Mouse (Mus musculus) heart, postnatal 4 days (tissue): ENCODE results near the gene Uqcc1. TPM values are rescaled to one million over a fixed set of nuclear protein-coding genes. Genes with fewer than 3 reads are reported as not detected.
A peak's percentile ranks its signal among the peaks of the same experiment; 100 is the strongest.

Experiments
- DNase-seq: peaks from one replicate; pipeline ENCODE4 v3.0.0; 2021
- total RNA-seq, 2 experiments: library from RNA; stranded (reverse); gene quantifications; 2 replicates each; pipeline ENCODE4 v1.2.3; 2021

Uqcc1 gene
- total RNA-seq, 2 experiments from 2014 or later: 149 to 164 TPM

GRCm38 (mm10) chr2:155814829-155815228 is 115.3 kb downstream of the Uqcc1 start:
- no peak for DNase-seq

GRCm38 (mm10) chr2:155812637-155813036 is 117.5 kb downstream of the Uqcc1 start:
- no peak for DNase-seq

- peak; percentile 84 for DNase-seq
Observed at GRCm38 (mm10) chr2:155811821-155812396, 118.2 kb downstream of the Uqcc1 start.

- no peak for DNase-seq
Observed at GRCm38 (mm10) chr2:155809620-155810019, 120.5 kb downstream of the Uqcc1 start.

GRCm38 (mm10) chr2:155807408-155807807 is 122.7 kb downstream of the Uqcc1 start:
- no peak for DNase-seq

GRCm38 (mm10) chr2:155806548-155806947 is 123.6 kb downstream of the Uqcc1 start:
- DNase-seq: peak; percentile 56

- no peak for DNase-seq
Observed at GRCm38 (mm10) chr2:155805925-155806255, 124.2 kb downstream of the Uqcc1 start.

- peak; percentile 64 for DNase-seq
Observed at GRCm38 (mm10) chr2:155805231-155805924, 124.7 kb downstream of the Uqcc1 start.

GRCm38 (mm10) chr2:155804053-155804452 is 126.1 kb downstream of the Uqcc1 start:
- no peak for DNase-seq

- no peak for DNase-seq
Observed at GRCm38 (mm10) chr2:155802761-155803160, 127.3 kb downstream of the Uqcc1 start.

GRCm38 (mm10) chr2:155798613-155799012 is 131.5 kb downstream of the Uqcc1 start:
- DNase-seq: no peak

Other genes with a start within 250 kb of the Uqcc1 start
- 10 to 100 TPM; 81.3 to 82.1 TPM for gene Trpc4ap, start 237.9 kb downstream of the Uqcc1 start, total RNA-seq
- gene Edem2, start 200.8 kb downstream of the Uqcc1 start, total RNA-seq: 1 to 10 TPM; 9.3 to 9.7 TPM
- not detected for gene Gm17581, start 194.4 kb downstream of the Uqcc1 start, total RNA-seq
- gene Procr, start 179.2 kb downstream of the Uqcc1 start, total RNA-seq: 1 to 10 TPM; 5.6 to 8.0 TPM
- gene Mmp24, start 155.0 kb downstream of the Uqcc1 start, total RNA-seq: under 1 TPM; 0.07 TPM
- gene BC029722, start 110.9 kb downstream of the Uqcc1 start, total RNA-seq: 10 to 100 TPM; 11.0 to 11.5 TPM
- 10 to 100 TPM; 86.4 to 95.7 TPM for gene Eif6, start 103.4 kb downstream of the Uqcc1 start, total RNA-seq
- gene Fam83c, start 95.5 kb downstream of the Uqcc1 start, total RNA-seq: not detected
- not detected for gene Gm15557, start 10.4 kb upstream of the Uqcc1 start, total RNA-seq
- gene Gdf5, start 15.1 kb upstream of the Uqcc1 start, total RNA-seq: under 1 TPM in 1 of 2 experiments, not detected in 1; 0.12 TPM
- gene Cep250, start 26.1 kb upstream of the Uqcc1 start, total RNA-seq: 10 to 100 TPM; 11.9 to 14.4 TPM
- gene 6430550D23Rik, start 77.7 kb upstream of the Uqcc1 start, total RNA-seq: under 1 TPM; 0.18 to 0.21 TPM
- 10 to 100 TPM; 86.5 to 91.5 TPM for gene Ergic3, start 77.7 kb upstream of the Uqcc1 start, total RNA-seq
- not detected for gene Fer1l4, start 122.6 kb upstream of the Uqcc1 start, total RNA-seq
- gene Spag4, start 134.9 kb upstream of the Uqcc1 start, total RNA-seq: 1 to 10 TPM in 1 of 2 experiments, under 1 TPM in 1; 0.79 to 1.5 TPM
- gene Cpne1, start 181.7 kb upstream of the Uqcc1 start, total RNA-seq: 10 to 100 TPM; 16.4 to 19.3 TPM
- gene Rbm12, start 181.7 kb upstream of the Uqcc1 start, total RNA-seq: 10 to 100 TPM; 40.2 to 43.6 TPM
- 10 to 100 TPM; 30.3 to 33.8 TPM for gene Gm28036, start 196.8 kb upstream of the Uqcc1 start, total RNA-seq
- gene Romo1, start 213.7 kb upstream of the Uqcc1 start, total RNA-seq: 100 to 1,000 TPM; 273 to 278 TPM
- 10 to 100 TPM; 51.5 to 51.9 TPM for gene Nfs1, start 213.9 kb upstream of the Uqcc1 start, total RNA-seq
- gene Rbm39, start 249.9 kb upstream of the Uqcc1 start, total RNA-seq: 100 to 1,000 TPM; 264 to 286 TPM